Mouse (Mus musculus): Measurements from ENCODE around the gene Pcbd1. TPM values are rescaled to one million over a fixed set of nuclear protein-coding genes. Genes with fewer than 3 reads are reported as not detected.
A peak's percentile ranks its signal among the peaks of the same experiment; 100 is the strongest.

Gene Pcbd1
- polyA plus RNA-seq, 1 experiment from 2014 or later, result 124 TPM

DNA sequence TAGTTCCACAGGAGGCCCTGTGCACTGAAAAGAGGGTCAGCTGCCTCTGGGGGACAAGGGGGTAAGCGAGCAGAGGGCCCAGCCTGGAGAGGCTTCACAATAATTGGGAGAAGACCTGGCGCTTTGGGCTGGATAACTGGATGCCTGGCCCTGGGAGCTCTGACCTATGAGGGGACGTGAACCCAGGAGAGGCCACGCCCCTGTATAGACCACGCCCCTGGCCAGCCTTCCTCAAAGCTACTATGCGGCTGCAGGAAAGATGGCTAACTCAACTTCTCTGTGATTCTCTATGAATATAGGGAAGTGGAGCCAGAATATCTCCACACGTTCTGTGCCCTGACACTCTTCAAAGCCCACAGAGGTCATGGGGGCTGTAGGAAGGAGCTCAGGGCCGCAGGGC, 24.5 kb upstream of the Pcbd1 start:
- peaks cover 21% of the 10 kb centered on the region for H3K4me1 ChIP-seq (ENCODE audit: control insufficient read depth, insufficient read depth, low read length)
- no peak for ATAC-seq (ENCODE audit: insufficient read depth, low FRiP score)
- no peak overlapping the region; the same call in 1 of the 2 replicates for H3K27ac ChIP-seq (ENCODE audit: low read length)
- no peak overlapping the region; the same call in 1 of the 2 replicates for H3K9ac ChIP-seq (ENCODE audit: low read length)
- H3K36me3 ChIP-seq (ENCODE audit: control insufficient read depth, insufficient read depth, low read length), result no peaks in the 10 kb centered on the region
- no peaks in the 10 kb centered on the region for H3K27me3 ChIP-seq (ENCODE audit: control insufficient read depth, insufficient read depth, low read length)
- H3K9me3 ChIP-seq (replicated peaks; ENCODE audit: control insufficient read depth, low read length), result no peaks in the 10 kb centered on the region
- WGBS, result 23% methylated on average over 8 of the region's 8 CpGs
- H3K4me2 ChIP-seq (ENCODE audit: low read depth, low read length), result no peak overlapping the region
- no peak overlapping the region for H3K4me3 ChIP-seq (replicated peaks; ENCODE audit: low read length)

DNA sequence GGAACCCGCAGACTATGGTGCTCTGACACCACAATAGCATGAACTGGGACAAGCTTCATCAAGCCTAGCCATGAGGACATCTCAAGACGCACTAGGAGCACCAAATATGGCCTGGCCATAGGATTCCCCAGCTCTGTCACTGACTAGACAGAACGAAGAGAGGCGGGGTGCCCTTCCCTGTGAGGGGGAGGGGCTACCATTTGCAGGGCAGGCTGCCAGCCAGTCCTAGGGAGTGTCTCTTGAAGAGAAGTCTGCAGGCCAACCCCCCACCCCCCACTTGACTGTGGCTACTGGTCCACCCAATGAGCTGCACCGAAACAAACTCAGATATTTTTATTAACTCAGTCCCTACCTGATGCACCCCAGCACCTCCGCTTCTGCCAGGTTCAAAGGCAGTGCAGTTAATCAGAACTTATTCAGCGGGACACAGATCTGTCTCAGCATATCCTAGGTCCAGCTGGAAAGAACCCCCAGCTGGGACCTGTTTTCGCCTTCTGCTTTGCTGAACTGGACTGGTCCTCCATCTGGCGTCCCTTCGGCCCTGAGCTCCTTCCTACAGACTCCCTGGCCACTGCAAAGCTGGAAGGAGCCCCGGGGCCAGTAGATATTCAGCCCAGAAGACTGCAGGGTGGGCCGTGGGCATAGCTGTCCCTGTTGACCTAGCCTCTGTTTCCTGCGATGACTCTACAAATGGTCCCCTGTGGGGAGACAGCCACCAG, 23.7 kb upstream of the Pcbd1 start:
- 54% methylated on average over 13 of the region's 13 CpGs for WGBS
- ATAC-seq (ENCODE audit: insufficient read depth, low FRiP score), result no peak
- H3K4me3 ChIP-seq (replicated peaks; ENCODE audit: low read length), result no peak overlapping the region

GRCm38 (mm10) chr10:61068436-61069192, 20.5 kb upstream of the Pcbd1 start:
- Histone ChIP-seq H3K9ac (ENCODE audit: low read length) (no peak overlapping the region; the same call in 1 of the 2 replicates), H3K4me1 (ENCODE audit: control insufficient read depth, insufficient read depth, low read length) (peaks cover 19% of the 10 kb centered on the region), H3K27me3 (ENCODE audit: control insufficient read depth, insufficient read depth, low read length) (no peaks in the 10 kb centered on the region), H3K36me3 (ENCODE audit: control insufficient read depth, insufficient read depth, low read length) (no peaks in the 10 kb centered on the region), H3K9me3 (replicated peaks; ENCODE audit: control insufficient read depth, low read length) (no peaks in the 10 kb centered on the region), H3K27ac (ENCODE audit: low read length) (no peak overlapping the region), H3K4me3 (replicated peaks; ENCODE audit: low read length) (no peak overlapping the region), H3K4me2 (ENCODE audit: low read depth, low read length) (0 out of 2 replicates have a peak overlapping the region, but pooled peaks have one; percentile 34)
- 0 out of 2 replicates have a peak, but pooled peaks have one; percentile 18 for ATAC-seq (ENCODE audit: insufficient read depth, low FRiP score)
- 11% methylated on average over 8 of the region's 8 CpGs for WGBS

More for the DNA sequence above, 23.7 kb upstream of the Pcbd1 start:
- Histone ChIP-seq H3K4me1 (ENCODE audit: control insufficient read depth, insufficient read depth, low read length) (peaks cover 19% of the 10 kb centered on the region), H3K27me3 (ENCODE audit: control insufficient read depth, insufficient read depth, low read length) (no peaks in the 10 kb centered on the region), H3K27ac (ENCODE audit: low read length) (no peak overlapping the region), H3K4me2 (ENCODE audit: low read depth, low read length) (no peak overlapping the region), H3K9ac (ENCODE audit: low read length) (no peak overlapping the region; the same call in 1 of the 2 replicates), H3K9me3 (replicated peaks; ENCODE audit: control insufficient read depth, low read length) (no peaks in the 10 kb centered on the region), H3K36me3 (ENCODE audit: control insufficient read depth, insufficient read depth, low read length) (no peaks in the 10 kb centered on the region)

- Histone ChIP-seq H3K4me2 (ENCODE audit: low read depth, low read length) (peak overlapping the region; percentile 34; the same call in 1 of the 2 replicates), H3K27me3 (ENCODE audit: control insufficient read depth, insufficient read depth, low read length) (no peaks in the 10 kb centered on the region), H3K4me3 (replicated peaks; ENCODE audit: low read length) (no peak overlapping the region), H3K4me1 (ENCODE audit: control insufficient read depth, insufficient read depth, low read length) (peaks cover 19% of the 10 kb centered on the region), H3K36me3 (ENCODE audit: control insufficient read depth, insufficient read depth, low read length) (no peaks in the 10 kb centered on the region), H3K27ac (ENCODE audit: low read length) (no peak overlapping the region), H3K9me3 (replicated peaks; ENCODE audit: control insufficient read depth, low read length) (no peaks in the 10 kb centered on the region), H3K9ac (ENCODE audit: low read length) (peak overlapping the region; percentile 31)
- WGBS, result 23% methylated on average over 13 of the region's 13 CpGs
- no peak for ATAC-seq (ENCODE audit: insufficient read depth, low FRiP score)
Measured at GRCm38 (mm10) chr10:61069248-61069647, 19.9 kb upstream of the Pcbd1 start.

DNA sequence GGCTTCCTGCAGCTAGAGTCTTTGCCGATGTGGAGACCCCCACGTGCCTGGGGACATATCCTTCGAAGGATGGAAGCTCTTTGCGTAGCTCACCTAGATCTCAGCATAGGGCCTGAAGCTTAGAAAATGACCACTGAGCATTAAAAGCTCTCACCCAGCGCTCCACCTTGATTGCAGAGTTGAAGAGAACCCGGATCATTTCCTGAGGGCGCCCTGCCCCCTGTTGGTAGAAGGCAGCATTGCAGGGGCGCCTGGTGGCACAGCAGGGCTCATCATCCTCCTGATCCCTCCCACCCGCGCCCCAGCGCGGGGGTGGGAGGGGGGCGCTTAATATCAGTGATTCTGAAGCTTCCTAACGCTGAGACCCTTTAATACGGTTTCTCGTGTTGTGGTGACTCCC, 16.8 kb upstream of the Pcbd1 start:
- Histone ChIP-seq H3K36me3 (ENCODE audit: control insufficient read depth, insufficient read depth, low read length) (no peaks in the 10 kb centered on the region), H3K27me3 (ENCODE audit: control insufficient read depth, insufficient read depth, low read length) (no peaks in the 10 kb centered on the region), H3K4me3 (replicated peaks; ENCODE audit: low read length) (no peak overlapping the region), H3K4me2 (ENCODE audit: low read depth, low read length) (no peak overlapping the region), H3K4me1 (ENCODE audit: control insufficient read depth, insufficient read depth, low read length) (peaks cover 10% of the 10 kb centered on the region; the same call in 1 of the 2 replicates), H3K9ac (ENCODE audit: low read length) (no peak overlapping the region), H3K9me3 (replicated peaks; ENCODE audit: control insufficient read depth, low read length) (no peaks in the 10 kb centered on the region), H3K27ac (ENCODE audit: low read length) (no peak overlapping the region)
- 15% methylated on average over 16 of the region's 16 CpGs for WGBS
- no peak for ATAC-seq (ENCODE audit: insufficient read depth, low FRiP score)

DNA sequence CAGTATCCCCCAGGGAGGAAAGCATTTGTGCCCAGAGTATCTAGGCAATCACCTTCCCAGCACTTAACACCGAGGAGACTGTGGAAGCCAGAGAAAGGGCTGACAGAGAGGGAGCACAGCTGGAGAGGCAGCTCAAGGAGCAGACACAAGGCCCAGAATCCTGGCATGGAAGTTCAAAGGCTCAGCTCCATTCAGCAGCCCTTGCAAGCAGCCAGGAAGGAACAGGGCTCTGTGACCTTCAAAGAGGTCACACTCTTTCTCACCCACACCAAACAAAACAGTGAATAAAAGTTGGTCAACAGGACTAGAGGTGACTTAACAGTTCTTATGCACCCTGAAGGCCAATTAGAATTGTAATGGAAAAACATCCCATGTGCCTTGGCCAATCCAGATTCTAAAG, 14.5 kb upstream of the Pcbd1 start:
- Histone ChIP-seq H3K27me3 (ENCODE audit: control insufficient read depth, insufficient read depth, low read length) (no peaks in the 10 kb centered on the region), H3K4me1 (ENCODE audit: control insufficient read depth, insufficient read depth, low read length) (peaks cover 2% of the 10 kb centered on the region; the same call in 1 of the 2 replicates), H3K36me3 (ENCODE audit: control insufficient read depth, insufficient read depth, low read length) (no peaks in the 10 kb centered on the region), H3K4me2 (ENCODE audit: low read depth, low read length) (no peak overlapping the region), H3K9me3 (replicated peaks; ENCODE audit: control insufficient read depth, low read length) (no peaks in the 10 kb centered on the region), H3K27ac (ENCODE audit: low read length) (no peak overlapping the region), H3K9ac (ENCODE audit: low read length) (no peak overlapping the region), H3K4me3 (replicated peaks; ENCODE audit: low read length) (no peak overlapping the region)
- WGBS, result 4% methylated on average over 1 of the region's 1 CpGs
- no peak for ATAC-seq (ENCODE audit: insufficient read depth, low FRiP score)

GRCm38 (mm10) chr10:61075607-61076006, 13.5 kb upstream of the Pcbd1 start:
- no peak for ATAC-seq (ENCODE audit: insufficient read depth, low FRiP score)
- WGBS, result 87% methylated on average over 3 of the region's 3 CpGs

GRCm38 (mm10) chr10:61080227-61080930, 8.8 kb upstream of the Pcbd1 start:
- Histone ChIP-seq H3K9ac (ENCODE audit: low read length) (no peak overlapping the region), H3K4me1 (ENCODE audit: control insufficient read depth, insufficient read depth, low read length) (no peaks in the 10 kb centered on the region; the same call in 1 of the 2 replicates), H3K27me3 (ENCODE audit: control insufficient read depth, insufficient read depth, low read length) (no peaks in the 10 kb centered on the region), H3K27ac (ENCODE audit: low read length) (no peak overlapping the region), H3K4me2 (ENCODE audit: low read depth, low read length) (no peak overlapping the region), H3K4me3 (replicated peaks; ENCODE audit: low read length) (no peak overlapping the region), H3K9me3 (replicated peaks; ENCODE audit: control insufficient read depth, low read length) (no peaks in the 10 kb centered on the region), H3K36me3 (ENCODE audit: control insufficient read depth, insufficient read depth, low read length) (no peaks in the 10 kb centered on the region)
- peak; percentile 78; the same call in 1 of the 2 replicates for ATAC-seq (ENCODE audit: insufficient read depth, low FRiP score)
- WGBS, result 36% methylated on average over 14 of the region's 14 CpGs

More at GRCm38 (mm10) chr10:61075607-61076006, 13.5 kb upstream of the Pcbd1 start:
- Histone ChIP-seq H3K4me1 (ENCODE audit: control insufficient read depth, insufficient read depth, low read length) (no peaks in the 10 kb centered on the region; the same call in 1 of the 2 replicates), H3K4me3 (replicated peaks; ENCODE audit: low read length) (no peak overlapping the region), H3K27ac (ENCODE audit: low read length) (no peak overlapping the region), H3K36me3 (ENCODE audit: control insufficient read depth, insufficient read depth, low read length) (no peaks in the 10 kb centered on the region), H3K9me3 (replicated peaks; ENCODE audit: control insufficient read depth, low read length) (no peaks in the 10 kb centered on the region), H3K9ac (ENCODE audit: low read length) (no peak overlapping the region), H3K27me3 (ENCODE audit: control insufficient read depth, insufficient read depth, low read length) (no peaks in the 10 kb centered on the region), H3K4me2 (ENCODE audit: low read depth, low read length) (no peak overlapping the region)

Measured in stomach, embryonic 16.5 days (tissue).